Mouse (Mus musculus) kidney, adult 2 months (tissue): ENCODE results near the gene AL607142.1. TPM values are rescaled to one million over a fixed set of nuclear protein-coding genes. Genes with fewer than 3 reads are reported as not detected.
A peak's percentile ranks its signal among the peaks of the same experiment; 100 is the strongest.

Source experiments
- DNase-seq: peaks from one replicate; pipeline ENCODE4 v3.0.0; 2021
- H3K27ac ChIP-seq: fragments of 200-500 bp; 2 replicates; pipeline ENCODE4 v1.5.1; 2012; ENCODE audit warnings: low read depth, low read length, control low read depth, inconsistent platforms; ENCODE audit not compliant: insufficient read depth
- H3K27me3 ChIP-seq: fragments of 200-500 bp; replicated peaks from 2 replicates; pipeline ENCODE4 v1.6.1; 2012; ENCODE audit warnings: mild to moderate bottlenecking, moderate library complexity, low read length, inconsistent platforms; ENCODE audit not compliant: control insufficient read depth, insufficient read depth
- H3K36me3 ChIP-seq: fragments of 200-500 bp; 2 replicates; pipeline ENCODE4 v1.6.1; 2012; ENCODE audit warnings: mild to moderate bottlenecking, moderate library complexity, low read length, inconsistent platforms; ENCODE audit not compliant: control insufficient read depth, insufficient read depth
- H3K4me1 ChIP-seq: fragments of 200-500 bp; 2 replicates; pipeline ENCODE4 v1.6.1; 2011; ENCODE audit warnings: low read length; ENCODE audit not compliant: control insufficient read depth, insufficient read depth
- H3K4me3 ChIP-seq: fragments of 200-500 bp; 2 replicates; pipeline ENCODE4 v1.5.1; 2011; ENCODE audit warnings: mild to moderate bottlenecking, low read depth, low read length, control low read depth; ENCODE audit not compliant: insufficient read depth
- CTCF ChIP-seq: fragments of 200-500 bp; conservative IDR thresholded peaks from 2 replicates; pipeline ENCODE4 v1.5.1; 2011; ENCODE audit warnings: low read depth, mild to moderate bottlenecking, control low read depth, low read length, moderate library complexity, mixed read lengths; ENCODE audit not compliant: insufficient read depth, insufficient read length
- POLR2A ChIP-seq: fragments of 200-500 bp; IDR thresholded peaks from one replicate; pipeline ENCODE4 v1.6.1; 2011; ENCODE audit warnings: low read depth, low read length, control low read depth
- WGBS: fragments of 180-500 bp; shearing (Covaris S2); methylation state at CpG from one replicate; pipeline ENCODE4 v1.1.7; 2018; 5-methylcytosine and 5-hydroxymethylcytosine counted together
- polyA plus RNA-seq: library from polyadenylated mRNA; depleted of rRNA; stranded (reverse); fragments of >200 nt; gene quantifications from 2 replicates; pipeline ENCODE4 v1.2.3, GENCODE M21; 2012

The AL607142.1 gene
- polyA plus RNA-seq, 1 experiment, result not detected

DNA sequence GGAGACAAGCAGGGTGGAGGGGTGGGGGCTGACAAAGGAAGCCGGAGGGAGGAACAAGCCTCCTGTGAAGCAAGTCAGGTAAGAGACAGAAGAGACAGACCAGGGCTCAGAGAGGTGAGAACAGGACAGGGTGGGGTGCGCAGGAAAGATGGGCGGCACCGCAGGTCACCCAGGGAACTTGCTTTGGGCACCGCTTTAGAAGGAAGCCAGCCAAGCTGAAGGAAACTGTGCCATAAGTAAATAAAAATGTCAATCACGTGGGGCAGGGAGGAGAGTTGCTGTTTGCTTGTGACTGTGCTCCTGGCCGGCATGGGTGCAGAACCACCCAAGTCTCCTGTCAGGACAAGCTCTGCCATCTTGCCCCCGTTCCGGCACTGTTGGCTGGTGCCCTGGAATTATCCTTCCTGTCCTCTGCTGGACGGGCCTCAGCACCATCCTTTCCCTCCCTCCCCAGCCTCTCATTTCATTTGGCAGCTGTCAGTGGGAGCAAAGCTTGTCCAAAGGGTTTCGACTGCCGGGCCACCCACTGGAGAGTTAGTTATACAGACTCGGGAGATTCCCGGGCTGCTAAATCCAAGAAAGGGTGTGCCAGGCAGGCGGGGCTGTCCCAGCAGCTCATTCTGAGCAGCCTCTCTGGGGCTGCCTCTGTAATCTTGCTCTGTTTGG, 7.2 kb downstream of the AL607142.1 start:
- Histone ChIP-seq H3K4me1 (no peaks in the 10 kb centered on the region), H3K27ac (no peak overlapping the region), H3K4me3 (no peak overlapping the region), H3K36me3 (no peaks in the 10 kb centered on the region), H3K27me3 (no peaks in the 10 kb centered on the region)
- no peak for DNase-seq
- TF ChIP-seq POLR2A (no peak), CTCF (no peak)
- 46% methylated on average over 15 of the region's 15 CpGs for WGBS

DNA sequence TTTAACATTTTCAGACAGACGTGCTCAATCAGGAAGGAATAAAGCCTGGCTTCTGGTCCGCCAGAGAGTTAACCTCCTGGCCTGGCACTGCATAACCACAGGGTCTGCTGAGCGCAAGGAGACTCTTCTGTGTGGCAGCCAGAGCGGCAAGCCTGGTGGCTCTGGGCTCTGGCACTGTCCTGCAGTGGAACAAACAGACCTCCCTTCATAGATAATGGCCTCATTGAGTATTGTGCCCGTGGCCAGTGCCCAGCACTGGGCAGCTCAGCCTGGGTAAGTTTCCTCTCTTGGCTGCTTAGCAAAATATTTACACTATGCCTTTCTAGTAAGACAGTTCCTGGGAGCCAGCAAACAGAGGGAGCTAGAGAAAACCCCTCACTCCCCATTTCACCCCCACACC, 9.3 kb downstream of the AL607142.1 start:
- Histone ChIP-seq H3K4me3 (no peak overlapping the region), H3K36me3 (no peaks in the 10 kb centered on the region), H3K4me1 (no peaks in the 10 kb centered on the region), H3K27me3 (no peaks in the 10 kb centered on the region), H3K27ac (no peak overlapping the region)
- 64% methylated on average over 5 of the region's 5 CpGs for WGBS
- no peak for DNase-seq
- no peak for TF ChIP-seq POLR2A
- no peak for TF ChIP-seq CTCF

- Histone ChIP-seq H3K27ac (no peak overlapping the region), H3K27me3 (no peaks in the 10 kb centered on the region), H3K36me3 (no peaks in the 10 kb centered on the region), H3K4me3 (no peak overlapping the region), H3K4me1 (no peaks in the 10 kb centered on the region)
- TF ChIP-seq POLR2A, result no peak
- TF ChIP-seq CTCF, result no peak
- 88% methylated on average over 8 of the region's 8 CpGs for WGBS
- no peak for DNase-seq
Observed at GRCm38 (mm10) chr4:120077322-120077721, 12.5 kb downstream of the AL607142.1 start.

DNA sequence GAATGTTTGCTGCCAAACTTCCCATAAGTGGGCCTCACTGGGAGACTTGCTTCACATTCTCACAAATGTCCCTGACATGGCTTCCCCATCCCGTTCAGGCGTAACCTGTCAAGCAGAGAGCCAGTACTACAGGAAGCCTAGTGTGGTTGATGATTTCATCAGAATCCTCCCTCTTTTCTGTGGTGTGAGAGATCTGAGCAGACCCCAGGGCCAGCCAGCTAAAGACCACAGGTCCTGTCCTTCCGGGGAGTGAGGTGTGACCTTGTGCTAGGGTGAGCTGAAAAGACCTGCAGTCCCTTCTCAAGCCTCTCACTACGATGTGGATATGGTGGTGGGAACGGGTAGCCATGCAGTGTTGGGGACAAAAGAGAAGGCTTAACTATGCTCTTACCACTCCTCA, 17.7 kb downstream of the AL607142.1 start:
- no peak for DNase-seq
- no peak for TF ChIP-seq CTCF
- TF ChIP-seq POLR2A, result no peak

DNA sequence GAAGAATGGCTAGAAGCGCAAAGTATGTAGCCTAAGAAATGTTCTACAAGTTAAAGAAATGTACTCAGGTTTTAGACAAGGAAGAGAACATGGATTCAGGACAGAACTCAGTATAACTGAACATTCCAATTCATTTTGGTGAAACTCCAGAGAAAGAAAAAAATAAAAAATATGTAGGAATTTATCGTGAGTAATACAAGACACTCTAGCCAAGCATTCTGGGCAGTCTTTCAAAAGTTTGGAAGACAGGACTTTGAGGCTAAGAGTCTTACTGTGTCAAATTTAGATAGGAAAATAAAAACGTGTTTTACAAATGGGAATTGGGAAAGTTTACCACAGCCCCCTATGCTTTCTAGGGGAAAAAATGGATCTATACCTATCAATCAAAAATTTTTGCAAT, 18.9 kb downstream of the AL607142.1 start:
- Histone ChIP-seq H3K27ac (no peak overlapping the region), H3K27me3 (no peaks in the 10 kb centered on the region), H3K4me1 (no peaks in the 10 kb centered on the region), H3K4me3 (no peak overlapping the region), H3K36me3 (no peaks in the 10 kb centered on the region)
- 78% methylated on average over 3 of the region's 3 CpGs for WGBS
- TF ChIP-seq POLR2A (no peak), CTCF (no peak)
- peak; percentile 13 for DNase-seq

More for the DNA sequence above, 17.7 kb downstream of the AL607142.1 start:
- H3K27me3 ChIP-seq, result no peaks in the 10 kb centered on the region
- 85% methylated on average over 5 of the region's 5 CpGs for WGBS
- no peak overlapping the region for H3K27ac ChIP-seq
- no peaks in the 10 kb centered on the region for H3K4me1 ChIP-seq
- H3K36me3 ChIP-seq, result no peaks in the 10 kb centered on the region
- no peak overlapping the region for H3K4me3 ChIP-seq

GRCm38 (mm10) chr4:120089536-120089935, 24.7 kb downstream of the AL607142.1 start:
- no peak overlapping the region for H3K4me3 ChIP-seq
- H3K27ac ChIP-seq, result no peak overlapping the region
- WGBS, result 84% methylated on average over 8 of the region's 8 CpGs
- DNase-seq, result no peak
- TF ChIP-seq POLR2A (no peak), CTCF (no peak)
- no peaks in the 10 kb centered on the region for H3K36me3 ChIP-seq
- no peaks in the 10 kb centered on the region for H3K27me3 ChIP-seq
- no peaks in the 10 kb centered on the region for H3K4me1 ChIP-seq

DNA sequence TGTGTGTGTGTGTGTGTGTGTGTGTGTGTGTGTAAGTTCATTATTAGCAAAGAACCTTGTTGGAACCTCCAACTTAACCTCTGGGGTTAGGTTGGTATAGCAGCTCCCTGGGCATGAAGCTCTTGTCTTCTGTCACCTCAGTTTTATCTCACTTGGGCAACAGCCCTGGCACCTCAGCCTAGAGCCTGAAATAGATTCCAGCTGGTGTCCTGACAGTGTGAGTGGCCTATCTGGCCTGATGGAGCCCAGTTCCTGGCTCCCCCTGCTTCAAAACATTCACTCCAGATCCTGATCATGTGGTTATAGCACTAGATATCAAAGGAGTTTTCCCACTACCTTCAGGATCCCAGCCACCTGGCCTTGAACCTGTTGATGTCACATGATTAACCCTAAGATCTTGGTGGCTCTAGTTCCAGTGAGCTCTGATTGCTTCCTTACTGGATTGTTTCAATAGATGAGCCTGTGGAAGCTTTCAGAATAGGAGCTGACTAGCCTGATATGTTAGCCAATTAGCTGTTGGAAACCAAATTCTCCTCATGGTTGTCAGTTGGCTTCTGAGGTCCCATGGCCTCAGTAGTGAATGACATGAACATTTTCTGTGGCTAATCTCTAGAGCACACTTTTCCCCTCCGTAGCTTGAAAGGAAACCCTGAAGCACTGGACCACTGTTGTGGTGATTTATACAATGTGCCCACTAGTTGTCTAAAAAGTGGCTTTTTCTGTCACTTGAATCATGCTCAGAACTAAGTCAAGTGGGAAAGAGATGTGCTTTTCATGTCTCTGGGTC, 27.4 kb downstream of the AL607142.1 start:
- Histone ChIP-seq H3K4me3 (no peak overlapping the region), H3K4me1 (no peaks in the 10 kb centered on the region), H3K27ac (no peak overlapping the region), H3K36me3 (no peaks in the 10 kb centered on the region), H3K27me3 (no peaks in the 10 kb centered on the region)
- TF ChIP-seq POLR2A, result no peak
- no peak for TF ChIP-seq CTCF
- 96% methylated on average over 1 of the region's 1 CpGs for WGBS
- no peak for DNase-seq
